Mouse (Mus musculus): ENCODE data around the gene Gng10. TPM values are rescaled to one million over a fixed set of nuclear protein-coding genes. Genes with fewer than 3 reads are reported as not detected.

Gene Gng10
- total and polyA plus RNA-seq, 3 experiments: 55.6 to 189 (median 78.6) TPM

GRCm38 (mm10) chr4:59036490-59037127, 1.7 kb downstream of the Gng10 start:
- dilution Hi-C loops (cut with MboI; ENCODE audit: extremely low pct_ligation_motif_present, extremely low pct_unique_long_range_greater_than_20kb, low sequenced_read_pairs): no loop called here
- DNase-seq (ENCODE audit: extremely low read depth): peak; percentile 93
- Histone ChIP-seq H3K79me2 (replicated peaks; ENCODE audit: control insufficient read depth, extremely low read depth, insufficient read depth, poor library complexity, severe bottlenecking) (no peaks in the 10 kb centered on the region), H3K9ac (ENCODE audit: insufficient read depth, low read depth) (peak overlapping the region; percentile 50), H3K27me3 (replicated peaks) (no peaks in the 10 kb centered on the region), H3K4me1 (ENCODE audit: control insufficient read depth in 1 of 2, insufficient read depth in 2 of 2) (peaks cover 0 to 36% of the 10 kb centered on the region in 2 experiments; a peak in 2 of 4 replicates), H3K4me2 (ENCODE audit: insufficient read depth, low read depth, poor library complexity, severe bottlenecking) (peak overlapping the region; percentile 86), H3K4me3 (replicated peaks in 1 of 3; ENCODE audit: low read depth in 2 of 3, low read length in 2 of 3, poor library complexity in 1 of 3) (peak overlapping the region; percentile 42 to 93 (median 85)), H3K36me3 (replicated peaks in 1 of 2; ENCODE audit: control insufficient read depth in 1 of 2, insufficient read depth in 1 of 2, low read length in 1 of 2) (peaks cover 7 to 37% of the 10 kb centered on the region in 2 experiments), H3K9me3 (replicated peaks; ENCODE audit: low read length) (peaks cover 4% of the 10 kb centered on the region), H3K27ac (ENCODE audit: insufficient read depth, low read depth) (peak overlapping the region; percentile 47)
- in situ Hi-C loops (cut with MboI; ENCODE audit: low pct_ligation_motif_present, low pct_unique_long_range_greater_than_20kb, low sequenced_read_pairs): no loop called here
- TF ChIP-seq SIN3A (IDR thresholded peaks at IDR 0.05; ENCODE audit: low read length): peak; percentile 26; the same call in 1 of the 2 replicates
- no peak for TF ChIP-seq MAZ (IDR thresholded peaks at IDR 0.05; ENCODE audit: low read depth, low read length)
- no peak; the same call in 1 of the 2 replicates for TF ChIP-seq ZNF384 (IDR thresholded peaks at IDR 0.05; ENCODE audit: low read depth, low read length)
- TF ChIP-seq RAD21 (IDR thresholded peaks at IDR 0.05; ENCODE audit: low read depth, low read length): peak; percentile 73
- 0 out of 2 replicates have a peak, but pooled peaks have one; percentile 27 for TF ChIP-seq IRF4 (IDR thresholded peaks at IDR 0.05; ENCODE audit: low read depth, low read length)
- peak; percentile 68 for TF ChIP-seq SMC3 (IDR thresholded peaks at IDR 0.05; ENCODE audit: low read depth, low read length)
- TF ChIP-seq KAT2A (IDR thresholded peaks at IDR 0.05; ENCODE audit: insufficient replicate concordance, low read length): no peak
- TF ChIP-seq ELF1 (IDR thresholded peaks at IDR 0.05; ENCODE audit: low read depth, low read length): no peak
- TF ChIP-seq POLR2AphosphoS2 (IDR thresholded peaks at IDR 0.05; ENCODE audit: low read depth, low read length): no peak
- no peak for TF ChIP-seq TCF12 (IDR thresholded peaks at IDR 0.05; ENCODE audit: low read depth, low read length)
- TF ChIP-seq ZMIZ1 (IDR thresholded peaks at IDR 0.05; ENCODE audit: low read depth, low read length): no peak
- TF ChIP-seq CTCF (conservative IDR thresholded peaks at IDR 0.05 in 1 of 2, IDR thresholded peaks at IDR 0.05 in 1 of 2; ENCODE audit: low read depth in 2 of 2, low read length in 2 of 2): peak; percentile 75 to 88
- peak; percentile 24; the same call in 1 of the 2 replicates for TF ChIP-seq MXI1 (IDR thresholded peaks at IDR 0.05; ENCODE audit: low read depth, low read length)

- Histone ChIP-seq H3K4me1 (ENCODE audit: control insufficient read depth in 1 of 2, insufficient read depth in 2 of 2) (peaks cover 0 to 36% of the 10 kb centered on the region in 2 experiments; a peak in 2 of 4 replicates), H3K36me3 (replicated peaks in 1 of 2; ENCODE audit: control insufficient read depth in 1 of 2, insufficient read depth in 1 of 2, low read length in 1 of 2) (peaks cover 13 to 44% of the 10 kb centered on the region in 2 experiments), H3K9me3 (replicated peaks; ENCODE audit: low read length) (peaks cover 4% of the 10 kb centered on the region), H3K27ac (ENCODE audit: insufficient read depth, low read depth) (no peak overlapping the region), H3K4me3 (replicated peaks in 1 of 3; ENCODE audit: low read depth in 2 of 3, low read length in 2 of 3, poor library complexity in 1 of 3) (no peak overlapping the region), H3K27me3 (replicated peaks) (no peaks in the 10 kb centered on the region), H3K79me2 (replicated peaks; ENCODE audit: control insufficient read depth, extremely low read depth, insufficient read depth, poor library complexity, severe bottlenecking) (no peaks in the 10 kb centered on the region), H3K9ac (ENCODE audit: insufficient read depth, low read depth) (no peak overlapping the region), H3K4me2 (ENCODE audit: insufficient read depth, low read depth, poor library complexity, severe bottlenecking) (no peak overlapping the region)
- TF ChIP-seq E2F4 (IDR thresholded peaks at IDR 0.05; ENCODE audit: insufficient replicate concordance, low read depth, low read length) (no peak), MXI1 (IDR thresholded peaks at IDR 0.05; ENCODE audit: low read depth, low read length) (no peak), ZNF384 (IDR thresholded peaks at IDR 0.05; ENCODE audit: low read depth, low read length) (no peak), USF1 (IDR thresholded peaks at IDR 0.05; ENCODE audit: low read depth, low read length) (no peak), TCF12 (IDR thresholded peaks at IDR 0.05; ENCODE audit: low read depth, low read length) (no peak), SIN3A (IDR thresholded peaks at IDR 0.05; ENCODE audit: low read length) (no peak), ELF1 (IDR thresholded peaks at IDR 0.05; ENCODE audit: low read depth, low read length) (no peak), MAFK (IDR thresholded peaks at IDR 0.05; ENCODE audit: insufficient replicate concordance, low read length) (no peak), POLR2AphosphoS2 (IDR thresholded peaks at IDR 0.05; ENCODE audit: low read depth, low read length) (no peak), POLR2A (IDR thresholded peaks at IDR 0.05; ENCODE audit: low read depth, low read length) (no peak), ETS1 (conservative IDR thresholded peaks at IDR 0.05; ENCODE audit: low read depth, low read length) (no peak), IRF4 (IDR thresholded peaks at IDR 0.05; ENCODE audit: low read depth, low read length) (no peak), RAD21 (IDR thresholded peaks at IDR 0.05; ENCODE audit: low read depth, low read length) (no peak), ZC3H11A (IDR thresholded peaks at IDR 0.05; ENCODE audit: low read depth, low read length) (no peak), PAX5 (IDR thresholded peaks at IDR 0.05; ENCODE audit: low read length) (no peak), GABPA (IDR thresholded peaks at IDR 0.05; ENCODE audit: insufficient replicate concordance, low read depth, low read length) (no peak), JUND (conservative IDR thresholded peaks at IDR 0.05; ENCODE audit: low read depth, low read length) (no peak)
- in situ Hi-C loops (cut with MboI; ENCODE audit: low pct_ligation_motif_present, low pct_unique_long_range_greater_than_20kb, low sequenced_read_pairs): no loop called here
- dilution Hi-C loops (cut with MboI; ENCODE audit: extremely low pct_ligation_motif_present, extremely low pct_unique_long_range_greater_than_20kb, low sequenced_read_pairs): no loop called here
- no peak for DNase-seq (ENCODE audit: extremely low read depth)
These were observed 2.6 kb downstream of the Gng10 start for GRCm38 (mm10) chr4:59037525-59037924.
